Mouse (Mus musculus): ENCODE results near the gene Mblac2.

- TF ChIP-seq CTCF (IDR thresholded peaks at IDR 0.05; ENCODE audit: low read depth, low read length): no peak
- no peak for TF ChIP-seq GATA2 (IDR thresholded peaks at IDR 0.05; ENCODE audit: borderline replicate concordance, low read depth, low read length)
Observed at GRCm38 (mm10) chr13:81683107-81683506, 28.0 kb upstream of the Mblac2 start.
